Mouse (Mus musculus) urinary bladder, postnatal 10 days (tissue): Measurements from ENCODE around the gene Dglucy.

Experiments used
- DNase-seq: peaks from one replicate; pipeline ENCODE4 v3.0.0; 2022; ENCODE audit warnings: low spot score

Dglucy gene

DNA sequence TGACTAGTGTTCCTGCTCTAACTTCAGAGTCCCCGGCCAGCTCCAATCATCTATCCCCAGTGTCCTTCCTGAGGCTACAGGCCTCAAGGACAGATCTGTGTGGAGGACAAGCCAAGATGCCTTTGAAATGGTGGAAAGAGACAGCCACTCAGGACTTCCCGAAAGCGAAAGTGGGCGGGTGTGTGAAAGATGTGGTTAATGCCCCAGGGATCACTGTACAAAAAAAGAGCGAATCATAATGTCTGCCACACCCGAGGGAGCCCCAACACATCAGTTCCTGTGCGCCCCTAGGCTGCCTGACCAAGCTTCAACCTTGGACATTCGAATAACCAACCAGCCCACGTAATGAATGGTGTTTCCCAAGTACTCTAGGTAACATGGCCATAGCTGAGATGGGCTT is 149.4 kb downstream of the Dglucy start:
- DNase-seq = no peak

DNA sequence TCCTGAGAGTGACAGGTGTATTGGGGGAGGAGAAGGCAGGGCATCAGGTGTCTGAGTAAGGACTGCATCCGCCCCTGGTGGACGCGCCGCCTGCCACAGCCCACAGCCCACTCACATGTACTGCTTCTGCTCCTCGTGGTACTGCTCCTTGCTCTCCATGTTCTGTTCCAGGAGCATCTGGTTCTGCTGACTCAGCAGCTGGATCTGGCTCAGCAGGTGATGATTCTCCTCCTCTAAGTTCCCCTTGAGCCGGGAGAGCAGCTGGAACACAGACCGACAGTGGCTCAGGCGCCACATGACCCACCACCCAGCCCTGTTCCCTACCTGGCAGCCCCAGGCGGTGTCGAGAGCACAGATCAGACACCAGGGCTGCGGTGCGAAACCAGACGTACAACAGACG is 152.8 kb downstream of the Dglucy start:
- no peak for DNase-seq

DNA sequence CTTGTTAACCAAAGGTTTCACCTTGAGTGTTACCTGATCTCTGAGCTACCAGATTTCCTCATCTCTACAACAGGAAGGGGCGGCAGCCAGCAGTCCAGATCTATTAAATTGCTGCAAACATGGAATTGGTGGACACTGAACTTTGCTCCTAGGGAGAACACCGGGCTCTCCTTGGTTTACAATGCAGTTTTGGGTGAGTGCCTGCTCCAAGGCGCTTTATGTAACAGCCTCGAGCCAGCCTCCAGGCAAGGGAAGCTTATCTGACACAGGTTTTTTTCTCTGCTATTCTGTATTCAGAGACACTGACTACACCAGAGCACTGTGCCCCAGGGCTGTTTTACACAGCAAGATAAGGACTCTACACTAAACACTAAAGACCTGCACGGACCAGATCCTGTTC is 155.9 kb downstream of the Dglucy start:
- no peak for DNase-seq

DNA sequence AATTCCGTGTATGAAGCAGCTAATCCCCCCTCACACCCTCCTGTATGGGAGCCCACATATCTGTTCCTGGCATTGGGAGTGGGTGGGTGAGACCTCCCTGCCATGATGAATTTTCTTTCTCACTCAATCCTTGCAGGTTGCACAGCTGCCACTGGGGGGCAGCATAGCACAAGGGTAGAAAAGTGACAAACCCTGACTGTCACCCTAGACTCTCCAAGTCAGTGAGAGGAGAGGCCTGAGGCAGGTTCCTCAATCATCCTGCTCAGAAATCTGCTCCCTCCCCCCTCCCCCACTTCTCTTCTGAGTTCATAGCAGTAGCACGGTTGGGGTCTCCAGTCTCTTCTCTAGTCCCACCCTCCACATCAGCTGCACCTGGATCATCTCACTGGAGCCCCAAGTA is 157.3 kb downstream of the Dglucy start:
- no peak for DNase-seq

DNA sequence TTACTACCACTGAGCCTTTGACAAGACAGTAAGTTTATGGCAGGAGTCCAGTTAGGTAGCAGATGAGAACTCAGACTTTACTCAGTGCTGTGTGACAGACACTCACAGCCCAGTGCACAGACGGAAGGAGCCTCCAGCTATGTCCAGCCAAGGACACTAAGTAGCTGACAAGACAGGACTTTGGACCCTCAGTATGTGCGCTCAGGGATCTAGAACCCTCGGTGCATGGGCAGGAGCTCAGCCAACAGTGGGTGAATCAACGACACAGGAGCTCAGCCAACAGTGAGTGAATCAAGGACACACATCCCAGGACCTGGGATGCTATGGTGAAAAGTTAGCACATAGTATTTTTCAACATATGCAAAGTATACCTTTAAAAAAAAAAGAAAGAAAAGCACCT is 157.9 kb downstream of the Dglucy start:
- DNase-seq = no peak

DNA sequence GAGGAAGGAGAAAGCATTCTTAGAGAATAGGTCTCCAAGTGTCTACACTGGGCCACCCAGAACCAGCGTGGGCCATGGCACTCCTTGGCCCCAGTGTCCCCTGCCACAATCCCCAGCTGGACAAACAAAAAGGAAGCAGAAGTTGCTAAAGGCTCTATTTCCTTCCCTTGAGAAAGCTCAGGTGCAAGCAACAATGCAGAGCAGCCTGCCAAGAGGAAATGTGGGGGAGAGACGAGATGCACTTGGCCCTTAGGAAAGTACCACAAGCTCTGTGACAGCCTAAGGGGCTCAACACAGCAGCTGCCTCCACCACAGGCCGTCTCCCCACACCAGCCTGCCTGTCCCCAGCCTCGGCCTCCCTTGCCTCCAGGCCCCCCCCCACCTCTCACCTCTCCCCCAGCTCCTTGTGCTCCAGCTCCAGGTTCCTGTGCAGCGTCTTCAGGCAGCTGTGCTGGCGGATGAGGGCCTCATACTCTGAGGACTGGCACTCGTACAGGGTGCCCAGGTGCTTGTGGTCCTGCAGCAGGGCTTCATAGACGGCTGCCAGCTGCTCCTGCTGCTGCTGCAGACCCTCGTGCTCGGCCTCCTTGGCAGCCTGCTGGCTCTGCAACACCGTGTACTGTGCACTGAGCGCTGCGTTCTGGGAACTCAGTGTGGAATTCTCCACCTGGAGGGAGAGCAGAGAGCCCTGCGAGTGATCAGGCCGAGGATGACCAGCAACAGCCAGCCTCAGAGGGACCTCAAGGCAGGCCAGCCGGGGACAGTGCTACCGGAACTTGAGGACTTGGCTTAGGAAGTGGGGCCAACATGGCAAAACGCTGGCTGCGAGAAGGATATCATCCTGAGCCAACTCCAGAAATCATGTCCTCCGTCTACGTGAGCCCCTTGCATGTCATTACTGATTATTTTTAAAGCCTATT is 158.8 kb downstream of the Dglucy start:
- no peak for DNase-seq

DNA sequence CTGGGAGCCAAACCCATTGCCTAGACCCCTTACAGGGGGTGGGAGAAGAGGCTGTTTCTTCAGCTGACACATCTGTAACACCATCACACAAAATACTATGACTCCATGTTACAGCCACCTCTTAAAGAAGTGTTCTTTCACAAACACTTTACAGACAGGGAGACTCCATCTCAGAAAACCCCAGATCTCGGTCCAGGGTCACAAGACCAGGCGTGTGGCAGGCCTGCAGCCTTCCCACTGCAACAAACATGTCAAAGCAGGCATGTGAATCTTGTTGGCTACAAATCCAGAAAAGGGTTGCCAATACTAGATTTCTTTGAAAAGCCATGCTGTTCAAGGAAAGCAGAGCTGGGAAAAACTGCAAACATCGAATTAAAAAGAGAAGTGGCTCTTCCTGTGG is 162.5 kb downstream of the Dglucy start:
- DNase-seq = no peak

DNA sequence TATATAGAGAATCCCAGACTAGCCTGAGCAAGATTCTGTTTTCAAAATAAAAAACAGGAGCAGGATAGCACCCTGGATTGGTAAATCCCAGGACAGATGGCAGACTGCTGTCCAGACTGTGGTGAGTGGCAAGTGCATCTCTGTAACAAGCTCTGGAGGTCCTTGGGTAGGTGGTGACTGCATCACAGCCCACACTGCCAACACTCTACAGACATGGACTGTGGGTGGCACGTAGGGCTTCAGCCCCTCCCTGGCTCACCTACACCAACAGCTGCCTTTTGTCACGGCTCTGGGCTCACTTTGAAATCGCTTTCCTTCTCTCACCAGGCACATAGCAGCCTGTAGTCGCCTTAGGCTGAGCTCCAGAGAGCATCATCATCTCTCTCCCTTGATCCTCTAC is 164.3 kb downstream of the Dglucy start:
- no peak for DNase-seq

DNA sequence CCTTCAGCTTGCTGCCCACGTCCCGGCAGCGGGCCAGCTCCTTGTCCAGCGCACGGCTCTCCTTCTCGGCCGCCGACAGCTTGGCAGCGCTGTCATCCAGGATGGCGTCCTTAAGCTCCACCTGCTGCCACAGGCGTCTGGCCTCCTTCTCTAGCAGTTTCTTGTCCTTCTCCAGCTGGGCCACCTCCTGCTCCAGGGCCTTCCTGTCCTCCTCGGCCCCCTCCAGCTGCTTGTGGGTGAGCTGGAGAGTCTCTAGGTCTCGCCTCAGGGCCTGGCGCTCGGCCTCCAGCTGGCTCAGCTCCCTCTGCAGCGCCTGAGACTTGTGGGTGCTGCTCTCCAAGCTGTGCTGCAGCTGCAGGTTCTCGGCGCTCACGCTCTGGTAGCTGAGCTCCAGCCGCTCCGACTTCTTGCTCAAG is 166.1 kb downstream of the Dglucy start:
- DNase-seq = no peak

DNA sequence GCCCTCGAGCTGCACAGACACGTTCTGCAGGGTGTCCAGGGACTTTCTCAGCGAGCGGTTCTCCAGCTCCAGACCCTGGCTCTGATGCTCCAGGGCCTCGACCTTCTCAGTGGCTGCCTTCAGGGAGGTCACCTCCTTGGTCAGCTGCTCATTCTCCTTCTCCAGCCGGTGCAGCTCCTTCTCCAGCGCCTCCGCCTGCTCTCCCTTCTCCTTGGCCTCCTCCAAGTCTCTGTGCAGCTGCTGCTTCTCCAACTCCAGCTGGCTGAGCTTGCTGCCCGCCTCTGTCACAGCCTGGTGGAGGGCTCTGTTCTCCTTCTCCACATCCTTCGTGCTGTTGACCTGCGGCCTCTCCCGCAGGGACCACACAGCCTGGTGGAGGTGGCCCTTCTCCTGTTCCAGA is 166.6 kb downstream of the Dglucy start:
- no peak for DNase-seq

DNA sequence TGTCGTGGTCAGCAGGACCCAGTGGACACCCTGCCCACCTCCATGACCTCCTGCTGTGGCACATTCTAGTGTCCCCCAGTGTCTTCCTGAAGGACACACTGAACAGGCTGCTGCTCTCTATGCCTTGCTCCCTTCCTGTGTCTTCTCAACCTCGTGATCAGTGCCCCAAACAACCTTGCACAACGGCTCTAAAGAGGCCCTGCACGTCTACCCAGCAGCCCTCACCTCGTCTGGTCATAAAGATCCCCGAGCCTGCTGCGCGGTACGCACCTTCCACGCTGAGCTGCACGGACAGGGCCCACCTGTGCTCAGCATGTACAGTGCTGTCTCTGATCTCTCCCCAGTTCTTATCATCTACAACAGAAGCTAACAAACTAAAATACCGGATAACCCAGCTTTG is 167.1 kb downstream of the Dglucy start:
- no peak for DNase-seq
